17 mouse cellular contexts compared by ENCODE assay signal in genomic region chr4:57855281-57855941, GRCm38 (mm10).
DNase-seq lines count a peak whose midpoint lies in the region; ATAC-seq and TF ChIP-seq lines count a peak whose summit lies in the region.
"Had no signal": no experiment of that assay in that cellular context is flagged by ENCODE, and none has a peak within 500 bp of the region (broad histone marks: within the 10 kb centered on the region; RNA-seq: fewer than 3 reads in every experiment).

No protein-coding gene starts in this region.

- no peaks in the 10 kb centered on the region for H3K36me3 ChIP-seq in G1E (replicated peaks)
- peaks cover 9% of the 10 kb centered on the region for H3K36me3 ChIP-seq in midbrain, embryonic 11.5 days (ENCODE audit: control insufficient read depth, insufficient read depth, low read length)
- H3K36me3 ChIP-seq: liver, embryonic 15.5 days had no signal

- H3K9me3 ChIP-seq in G1E (replicated peaks), result peaks cover 57% of the 10 kb centered on the region
- H3K9me3 ChIP-seq in midbrain, embryonic 11.5 days (ENCODE audit: control insufficient read depth, low read length), result no peaks in the 10 kb centered on the region
- H3K9me3 ChIP-seq: embryonic facial prominence, embryonic 15.5 days; forebrain, embryonic 15.5 days; hindbrain, embryonic 13.5 days; liver, embryonic 15.5 days; neural tube, embryonic 15.5 days had no signal

- peak; percentile 71 for DNase-seq in kidney, postnatal 10 days
- DNase-seq in kidney, adult 9 months, result no peak
- no peak for DNase-seq in G1E (ENCODE audit: low spot score)
- DNase-seq in heart, postnatal 10 days, result peak; percentile 64 to 66
- peak; percentile 62 for DNase-seq in lung, postnatal 14 days
- DNase-seq in right cerebral cortex, postnatal 36 days (ENCODE audit: low spot score in 2 of 2), result no peak
- DNase-seq in midbrain, embryonic 11.5 days (ENCODE audit: low spot score, missing footprints), result no peak
- DNase-seq: cerebellum, postnatal 25 days; gastrocnemius, postnatal 14 days; right cerebral cortex, postnatal 14 days; thymus, postnatal 36 days had no signal

- no peak for TF ChIP-seq CTCF in G1E (IDR thresholded peaks at IDR 0.05; ENCODE audit: low read depth, low read length)

- no peak overlapping the region for H3K9ac ChIP-seq in midbrain, embryonic 11.5 days (ENCODE audit: low read length)
- H3K9ac ChIP-seq: embryonic facial prominence, embryonic 15.5 days; forebrain, embryonic 15.5 days; hindbrain, embryonic 13.5 days; liver, embryonic 15.5 days; neural tube, embryonic 15.5 days had no signal

- H3K27me3 ChIP-seq in G1E (ENCODE audit: insufficient read depth, low read length), result no peaks in the 10 kb centered on the region
- H3K27me3 ChIP-seq in midbrain, embryonic 11.5 days (ENCODE audit: control insufficient read depth, insufficient read depth, low read length), result no peaks in the 10 kb centered on the region
- H3K27me3 ChIP-seq: embryonic facial prominence, embryonic 15.5 days; forebrain, embryonic 15.5 days; hindbrain, embryonic 13.5 days; liver, embryonic 15.5 days; neural tube, embryonic 15.5 days had no signal

- H3K4me2 ChIP-seq in midbrain, embryonic 11.5 days, result no peak overlapping the region
- H3K4me2 ChIP-seq: embryonic facial prominence, embryonic 15.5 days; forebrain, embryonic 15.5 days; hindbrain, embryonic 13.5 days; liver, embryonic 15.5 days; neural tube, embryonic 15.5 days had no signal

- H3K4me1 ChIP-seq in G1E (ENCODE audit: insufficient read depth, low read depth, low read length), result no peaks in the 10 kb centered on the region
- peaks cover 5% of the 10 kb centered on the region for H3K4me1 ChIP-seq in midbrain, embryonic 11.5 days (ENCODE audit: control insufficient read depth, insufficient read depth, low read length)
- H3K4me1 ChIP-seq: liver, embryonic 15.5 days had no signal

- H3K4me3 ChIP-seq in G1E (ENCODE audit: low read depth, low read length), result 0 out of 2 replicates have a peak overlapping the region, but pooled peaks have one; percentile 13
- no peak overlapping the region for H3K4me3 ChIP-seq in midbrain, embryonic 11.5 days (ENCODE audit: low read depth, low read length)
- H3K4me3 ChIP-seq: embryonic facial prominence, embryonic 15.5 days; forebrain, embryonic 15.5 days; hindbrain, embryonic 13.5 days; liver, embryonic 15.5 days; neural tube, embryonic 15.5 days had no signal

- no peak overlapping the region for H3K27ac ChIP-seq in midbrain, embryonic 11.5 days (ENCODE audit: low read depth, low read length)
- H3K27ac ChIP-seq: embryonic facial prominence, embryonic 15.5 days; forebrain, embryonic 15.5 days; hindbrain, embryonic 13.5 days; liver, embryonic 15.5 days; neural tube, embryonic 15.5 days had no signal

- 85% methylated on average over 18 of the region's 18 CpGs for WGBS in midbrain, embryonic 11.5 days

- ATAC-seq in G1E (ENCODE audit: extremely low read depth, insufficient number of reproducible peaks, low FRiP score, poor library complexity, severe bottlenecking), result no peak
- no peak for ATAC-seq in midbrain, embryonic 11.5 days (ENCODE audit: low FRiP score)
- ATAC-seq: forebrain, embryonic 15.5 days; midbrain, embryonic 16.5 days had no signal

- intact Hi-C loops in heart, postnatal 10 days (cut with DNase I), result no loop called here

Comparison
In these comparisons a context has a peak if more than half of its experiments do, and no peak if none do; other contexts are left out.
1. DNase-seq: peak in kidney, postnatal 10 days (single experiment), heart, postnatal 10 days (2 of 2) and lung, postnatal 14 days (single experiment); none in kidney, adult 9 months (single experiment), G1E (single experiment), right cerebral cortex, postnatal 36 days (0 of 2) and midbrain, embryonic 11.5 days (single experiment).